ENCODE assay signal across 19 mouse cellular contexts in the genomic region with DNA sequence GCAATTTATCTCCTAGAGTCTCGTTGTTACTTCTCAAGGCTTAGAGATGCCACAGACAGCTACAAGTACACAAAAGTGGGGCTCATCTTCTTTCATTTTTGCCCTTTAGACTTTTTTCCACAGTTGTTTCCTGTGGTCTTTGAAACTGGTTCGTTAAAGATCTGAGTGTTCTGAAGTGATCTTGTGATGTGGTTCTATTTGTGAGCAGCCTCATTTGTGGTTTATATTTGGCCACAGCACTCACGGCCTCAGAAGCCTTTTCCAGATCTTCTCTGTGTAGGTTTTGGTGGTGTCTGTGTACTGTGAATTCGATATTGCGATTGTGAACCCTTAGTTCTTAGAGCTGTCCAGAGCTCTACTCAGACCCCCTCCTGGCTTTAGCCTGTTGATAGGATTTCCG.
A peak's percentile ranks its signal among the peaks of the same experiment; 100 is the strongest.
DNase-seq lines count a peak whose midpoint lies in the region; TF ChIP-seq lines count a peak whose summit lies in the region.
"Had no signal": no experiment of that assay in that cellular context is flagged by ENCODE, and none has a peak within 500 bp of the region (broad histone marks: within the 10 kb centered on the region; RNA-seq: fewer than 3 reads in every experiment).

No protein-coding gene starts in this region.

- TF ChIP-seq POLR2A in cortical plate, adult 2 months (IDR thresholded peaks at IDR 0.05; ENCODE audit: extremely low read depth, insufficient read depth, low read length) = no peak

- H3K4me3 ChIP-seq in layer of hippocampus, adult 2 months = no peak overlapping the region
- H3K4me3 ChIP-seq in cortical plate, adult 2 months (ENCODE audit: insufficient read depth, low read length) = no peak overlapping the region
- H3K4me3 ChIP-seq: forebrain, embryonic 15.5 days; heart, embryonic 13.5 days; hindbrain, embryonic 15.5 days; midbrain, embryonic 10.5 days had no signal

- peak; percentile 45 to 51 for DNase-seq in frontal cortex, adult 2 months (ENCODE audit: extremely low spot score in 1 of 2, low spot score in 1 of 2)
- DNase-seq in frontal cortex, postnatal 36 days (ENCODE audit: low spot score in 2 of 2) = no peak
- no peak for DNase-seq in layer of hippocampus, adult 2 months (ENCODE audit: low spot score in 2 of 2)
- DNase-seq in layer of hippocampus, adult 9-11 months = no peak
- peak; percentile 70 for DNase-seq in CD4-positive helper T cell, adult 2 months (ENCODE audit: low read depth, low spot score)
- no peak for DNase-seq in lung, postnatal 4 days
- no peak for DNase-seq in heart, adult 8-10 months (ENCODE audit: low spot score)
- DNase-seq: cerebellum, adult 9-11 months; embryo, embryonic 11 days; gastrocnemius, postnatal 10 days; kidney, adult 2 months; kidney, postnatal 14 days; lung, adult 2 months; thymus, postnatal 14 days had no signal

- H3K4me1 ChIP-seq in cortical plate, adult 2 months (ENCODE audit: control insufficient read depth, insufficient read depth, low read length) = peaks cover 14% of the 10 kb centered on the region

- no peak for TF ChIP-seq CTCF in layer of hippocampus, adult 2 months (conservative IDR thresholded peaks at IDR 0.05)
- TF ChIP-seq CTCF in cortical plate, adult 2 months (IDR thresholded peaks at IDR 0.05; ENCODE audit: extremely low read depth, insufficient read depth, low read length) = no peak

- H3K27ac ChIP-seq in layer of hippocampus, adult 2 months = peak overlapping the region; percentile 25; the same call in 1 of the 2 replicates
- 0 out of 2 replicates have a peak overlapping the region, but pooled peaks have one; percentile 24 for H3K27ac ChIP-seq in cortical plate, adult 2 months (ENCODE audit: insufficient read depth, low read length)
- H3K27ac ChIP-seq: forebrain, embryonic 15.5 days; heart, embryonic 13.5 days; midbrain, embryonic 10.5 days had no signal

Comparison
In these comparisons a context has a peak if more than half of its experiments do, and no peak if none do; other contexts are left out.
1. DNase-seq: peak in frontal cortex, adult 2 months (2 of 2) and CD4-positive helper T cell, adult 2 months (single experiment); none in frontal cortex, postnatal 36 days (0 of 2), layer of hippocampus, adult 2 months (0 of 2), layer of hippocampus, adult 9-11 months (single experiment), lung, postnatal 4 days (0 of 2) and heart, adult 8-10 months (single experiment).